Mouse (Mus musculus) liver (tissue): ENCODE results near the gene Exog.

Experiments
- DNase-seq: peaks from one replicate; pipeline ENCODE4 v3.0.0-alpha.2; 2020; ENCODE audit warnings: mixed read lengths

The Exog gene

DNA sequence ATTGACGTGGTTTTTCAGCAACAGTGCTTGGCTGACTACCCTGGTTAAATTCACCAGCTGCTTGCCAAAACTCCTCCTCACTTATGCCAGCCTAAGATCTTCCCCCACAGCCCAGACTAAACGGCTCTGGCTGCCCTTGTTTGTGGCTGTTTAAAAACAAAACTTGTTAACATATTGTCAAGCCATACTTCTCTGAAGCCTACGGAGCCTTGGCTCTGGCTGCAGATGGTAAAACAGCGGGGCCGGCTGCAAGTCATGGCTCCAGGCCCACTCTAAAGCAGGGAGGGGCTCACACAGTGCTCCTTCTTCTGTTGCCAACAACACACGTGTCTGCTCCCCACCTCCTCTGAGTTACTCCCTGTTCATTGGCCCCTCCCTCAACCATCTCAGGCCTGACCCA lies 66.2 kb downstream of the Exog start:
- no peak for DNase-seq

DNA sequence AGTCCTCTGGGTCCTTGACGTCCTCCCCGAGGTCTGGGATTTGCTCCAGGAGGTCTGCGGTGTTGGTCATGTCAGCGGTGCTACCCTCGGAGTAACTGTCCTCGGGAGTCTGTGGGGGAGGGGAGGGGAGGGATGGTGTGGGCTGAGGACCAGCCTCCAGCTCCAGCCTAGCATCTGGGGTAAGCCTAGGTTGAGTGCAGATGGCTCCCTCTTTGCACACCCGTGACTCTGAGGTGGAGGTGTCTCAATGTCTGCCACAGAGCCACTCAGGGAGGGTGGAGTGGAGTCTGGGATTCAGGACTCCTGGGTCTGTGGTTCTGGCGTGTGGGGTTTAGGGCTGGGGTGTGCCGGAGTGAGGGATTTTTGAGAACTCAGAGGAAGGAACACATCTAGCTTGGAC lies 68.2 kb downstream of the Exog start:
- no peak for DNase-seq

DNA sequence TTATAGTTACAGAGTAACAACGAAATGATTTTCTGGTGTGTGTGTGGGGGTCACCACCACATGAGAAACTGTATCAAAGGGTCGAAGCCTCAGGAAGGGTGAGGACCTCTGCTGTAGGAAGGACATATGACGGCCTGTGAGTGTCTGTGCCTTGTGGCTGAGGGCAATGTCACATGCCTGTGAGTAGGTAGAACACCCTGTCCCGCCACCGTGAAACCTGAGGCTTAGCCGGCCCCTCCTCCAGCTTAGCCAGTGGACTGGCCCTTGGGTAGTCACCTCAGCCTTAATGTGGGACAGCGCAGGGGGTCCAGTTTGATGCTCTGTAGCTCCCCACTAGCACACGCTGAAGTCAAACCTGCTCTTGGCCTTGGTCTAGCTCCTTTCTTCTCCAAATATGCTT lies 69.1 kb downstream of the Exog start:
- no peak for DNase-seq

DNA sequence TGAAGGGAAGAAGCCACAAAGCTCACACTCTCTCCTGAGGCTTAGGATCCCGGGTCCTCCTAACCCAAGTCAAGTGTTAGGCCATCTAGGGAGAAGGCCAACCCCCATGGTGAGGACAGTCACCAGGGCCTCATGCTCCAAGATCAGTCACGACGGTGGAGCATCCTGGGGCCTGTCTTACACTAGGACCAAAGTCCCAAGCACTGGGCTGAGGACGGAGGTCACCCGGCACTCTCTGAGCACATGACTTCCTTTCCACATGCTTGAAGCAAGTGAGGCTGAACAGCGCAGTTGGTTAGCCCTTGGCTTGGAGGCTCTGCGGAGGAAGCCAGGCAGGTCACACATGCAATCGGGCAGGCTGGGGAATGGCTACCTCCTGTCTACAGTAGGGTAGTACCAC lies 70.2 kb downstream of the Exog start:
- no peak for DNase-seq
